Mouse (Mus musculus) midbrain, embryonic 10.5 days (tissue): ENCODE measurements around the gene Synpo2. TPM values are rescaled to one million over a fixed set of nuclear protein-coding genes. Genes with fewer than 3 reads are reported as not detected.

Experiments used
- DNase-seq: peaks from one replicate; pipeline ENCODE4 v3.0.0-alpha.2; 2017; ENCODE audit warnings: low spot score
- H3K27ac ChIP-seq: fragments of 300-500 bp; sonication (generic); replicated peaks from 2 replicates; pipeline ENCODE4 v1.5.1; 2016; ENCODE audit warnings: mild to moderate bottlenecking
- H3K27me3 ChIP-seq: fragments of 300-500 bp; sonication (generic); 2 replicates; pipeline ENCODE4 v1.6.1; 2016; ENCODE audit warnings: low read depth, mild to moderate bottlenecking; ENCODE audit not compliant: poor library complexity, severe bottlenecking
- H3K36me3 ChIP-seq: fragments of 300-500 bp; sonication (generic); 2 replicates; pipeline ENCODE4 v1.6.1; 2016; ENCODE audit warnings: mild to moderate bottlenecking, moderate library complexity
- H3K4me1 ChIP-seq: fragments of 300-500 bp; sonication (generic); 2 replicates; pipeline ENCODE4 v1.6.1; 2016
- H3K4me3 ChIP-seq: fragments of 300-500 bp; sonication (generic); 2 replicates; pipeline ENCODE4 v1.5.1; 2016; ENCODE audit warnings: mild to moderate bottlenecking, moderate library complexity
- H3K9me3 ChIP-seq: fragments of 300-500 bp; sonication (generic); replicated peaks from 2 replicates; pipeline ENCODE4 v1.6.1; 2016; ENCODE audit warnings: mild to moderate bottlenecking
- WGBS: fragments of 180-500 bp; shearing (Covaris S2); methylation state at CpG from one replicate; pipeline ENCODE4 v1.1.7; 2016; 5-methylcytosine and 5-hydroxymethylcytosine counted together
- polyA plus RNA-seq: library from polyadenylated mRNA; unstranded; fragments of >200 nt; fragmentation: Nextera tagmentation; extraction: Ambion mirVana; gene quantifications from 2 replicates; pipeline ENCODE4 v1.2.1, GENCODE M21; 2016

Synpo2 gene
- polyA plus RNA-seq, 1 experiment from 2014 or later, result 3.3 TPM

- H3K27ac ChIP-seq, result no peak overlapping the region
- peaks cover 3% of the 10 kb centered on the region; the same call in 1 of the 2 replicates for H3K4me1 ChIP-seq
- WGBS, result 92% methylated on average over 8 of the region's 8 CpGs
Measured at GRCm38 (mm10) chr3:123174379-123174697, 61.6 kb downstream of the Synpo2 start.

GRCm38 (mm10) chr3:123173553-123174378 lies 62.2 kb downstream of the Synpo2 start:
- no peaks in the 10 kb centered on the region for H3K9me3 ChIP-seq
- no peak overlapping the region for H3K27ac ChIP-seq
- H3K27me3 ChIP-seq, result no peaks in the 10 kb centered on the region
- DNase-seq, result no peak
- H3K4me3 ChIP-seq, result no peak overlapping the region
- peaks cover 3% of the 10 kb centered on the region; the same call in 1 of the 2 replicates for H3K4me1 ChIP-seq
- WGBS, result 84% methylated on average over 21 of the region's 21 CpGs
- H3K36me3 ChIP-seq, result no peaks in the 10 kb centered on the region

More at GRCm38 (mm10) chr3:123174379-123174697, 61.6 kb downstream of the Synpo2 start:
- no peaks in the 10 kb centered on the region for H3K9me3 ChIP-seq
- no peak for DNase-seq
- no peak overlapping the region for H3K4me3 ChIP-seq
- H3K27me3 ChIP-seq, result no peaks in the 10 kb centered on the region
- H3K36me3 ChIP-seq, result no peaks in the 10 kb centered on the region

DNA sequence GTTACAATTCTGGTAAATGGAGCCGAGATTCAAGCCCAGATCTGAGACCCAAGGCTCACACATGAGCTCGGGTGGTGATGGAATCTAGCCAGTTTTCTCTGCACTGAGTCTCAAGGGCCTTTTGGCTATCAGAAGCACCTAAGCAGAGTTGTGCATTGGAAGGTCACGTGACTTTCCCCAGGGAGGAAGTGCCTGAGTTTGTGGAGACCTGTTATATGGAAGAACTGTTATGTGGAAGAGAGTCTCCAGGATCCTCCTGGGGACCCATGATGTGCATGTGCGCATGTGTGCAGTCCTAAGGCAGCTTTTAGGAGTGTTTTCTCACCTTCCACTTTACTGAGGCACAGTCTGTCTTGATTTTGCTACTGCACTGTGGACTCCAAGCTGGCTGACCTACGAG lies 63.8 kb downstream of the Synpo2 start:
- H3K27ac ChIP-seq, result no peak overlapping the region
- 88% methylated on average over 5 of the region's 5 CpGs for WGBS
- no peak for DNase-seq

GRCm38 (mm10) chr3:123169398-123169797 lies 66.6 kb downstream of the Synpo2 start:
- Histone ChIP-seq H3K27me3 (no peaks in the 10 kb centered on the region), H3K9me3 (no peaks in the 10 kb centered on the region), H3K27ac (no peak overlapping the region), H3K36me3 (no peaks in the 10 kb centered on the region), H3K4me1 (peaks cover 3% of the 10 kb centered on the region; the same call in 1 of the 2 replicates), H3K4me3 (no peak overlapping the region)
- 73% methylated on average over 4 of the region's 4 CpGs for WGBS
- no peak for DNase-seq

More for the DNA sequence above, 63.8 kb downstream of the Synpo2 start:
- Histone ChIP-seq H3K4me1 (peaks cover 3% of the 10 kb centered on the region; the same call in 1 of the 2 replicates), H3K9me3 (no peaks in the 10 kb centered on the region), H3K4me3 (no peak overlapping the region), H3K36me3 (no peaks in the 10 kb centered on the region), H3K27me3 (no peaks in the 10 kb centered on the region)

DNA sequence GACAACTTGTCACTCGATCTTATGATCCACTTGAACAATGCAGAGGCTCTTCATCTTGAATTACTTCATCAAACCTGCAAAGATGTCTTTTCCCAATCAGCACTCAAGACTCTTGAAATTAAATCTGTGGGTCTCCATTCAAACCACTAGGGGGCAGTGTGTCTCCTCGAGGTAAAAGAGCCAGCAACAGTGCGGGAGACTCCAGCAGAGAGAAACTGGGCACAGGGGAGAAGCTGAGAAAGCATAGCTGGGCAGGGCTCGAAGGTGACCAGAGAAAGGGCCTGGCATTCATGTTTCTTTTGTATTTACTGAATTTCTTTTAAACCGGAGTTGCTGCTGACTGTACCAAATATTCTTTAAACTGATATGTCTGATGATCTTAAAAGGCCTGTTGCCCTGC lies 67.1 kb downstream of the Synpo2 start:
- no peak overlapping the region for H3K4me3 ChIP-seq
- H3K27ac ChIP-seq, result no peak overlapping the region
- no peaks in the 10 kb centered on the region for H3K27me3 ChIP-seq
- 14% methylated on average over 5 of the region's 5 CpGs for WGBS
- H3K36me3 ChIP-seq, result no peaks in the 10 kb centered on the region
- peak; percentile 51 for DNase-seq
- H3K9me3 ChIP-seq, result no peaks in the 10 kb centered on the region
- H3K4me1 ChIP-seq, result no peaks in the 10 kb centered on the region

DNA sequence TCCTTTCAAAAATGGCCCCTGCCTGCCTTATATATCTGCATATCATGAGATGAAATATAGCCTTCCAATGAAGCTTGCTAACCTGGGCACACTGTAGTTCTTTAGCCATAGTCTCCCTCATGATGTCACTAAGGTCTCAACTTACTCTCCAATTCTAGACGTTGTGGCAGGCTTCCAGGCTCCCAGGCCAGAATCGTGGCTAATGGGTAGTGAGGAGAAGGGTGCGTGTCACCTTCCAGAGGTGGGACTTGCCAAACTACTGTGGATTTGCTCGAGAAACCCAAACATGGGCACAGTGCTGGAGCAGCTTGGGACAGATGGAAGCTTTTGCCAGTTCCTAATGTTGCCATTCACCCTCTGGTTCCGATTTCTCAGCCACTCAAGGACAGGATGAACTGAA lies 69.5 kb downstream of the Synpo2 start:
- Histone ChIP-seq H3K36me3 (no peaks in the 10 kb centered on the region), H3K27ac (no peak overlapping the region), H3K4me1 (peaks cover 17% of the 10 kb centered on the region), H3K9me3 (no peaks in the 10 kb centered on the region), H3K4me3 (no peak overlapping the region), H3K27me3 (no peaks in the 10 kb centered on the region)
- no peak for DNase-seq
- WGBS, result 79% methylated on average over 5 of the region's 5 CpGs

DNA sequence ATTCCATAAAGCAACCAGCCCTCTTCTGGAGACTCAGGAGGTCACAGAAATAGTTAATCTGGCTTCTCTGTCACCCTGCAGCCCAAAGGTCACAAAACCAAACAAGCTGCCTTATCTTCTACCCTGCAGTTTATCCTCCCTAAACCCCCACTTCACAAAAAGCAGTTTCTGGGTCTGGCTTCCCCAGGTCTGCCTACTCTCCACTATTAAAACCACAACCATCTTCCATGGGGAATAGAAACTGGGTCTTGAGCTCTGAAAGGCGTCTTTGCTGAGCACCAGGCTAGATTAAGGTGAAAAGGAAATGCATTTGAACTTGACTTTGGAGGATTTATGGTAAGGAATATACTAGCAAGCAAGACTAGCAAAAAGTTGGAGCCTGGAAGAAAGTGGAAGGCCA lies 71.8 kb downstream of the Synpo2 start:
- Histone ChIP-seq H3K4me3 (no peak overlapping the region), H3K27me3 (no peaks in the 10 kb centered on the region), H3K36me3 (no peaks in the 10 kb centered on the region), H3K27ac (no peak overlapping the region), H3K9me3 (no peaks in the 10 kb centered on the region), H3K4me1 (peaks cover 17% of the 10 kb centered on the region)
- 65% methylated on average over 1 of the region's 1 CpGs for WGBS
- no peak for DNase-seq

DNA sequence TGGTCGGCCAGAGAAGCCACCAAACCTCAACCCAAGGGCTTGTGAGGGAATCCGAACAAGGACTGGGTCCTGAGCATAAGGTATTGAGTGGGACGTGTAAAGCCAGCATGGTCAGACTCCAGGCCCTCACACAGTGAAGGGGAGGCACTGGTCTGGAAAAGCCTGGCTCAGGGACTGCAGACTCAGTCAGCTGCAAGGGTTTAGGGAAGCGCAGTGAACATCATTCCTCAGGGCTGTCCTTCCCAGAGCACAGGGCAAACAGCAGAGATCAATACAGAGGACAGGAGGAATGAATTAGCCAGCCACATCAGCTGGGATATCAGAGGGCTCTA lies 72.8 kb downstream of the Synpo2 start:
- Histone ChIP-seq H3K36me3 (no peaks in the 10 kb centered on the region), H3K4me3 (no peak overlapping the region), H3K9me3 (no peaks in the 10 kb centered on the region), H3K4me1 (peaks cover 17% of the 10 kb centered on the region), H3K27me3 (no peaks in the 10 kb centered on the region), H3K27ac (no peak overlapping the region; the same call in 1 of the 2 replicates)
- peak; percentile 19 for DNase-seq
- WGBS, result 49% methylated on average over 4 of the region's 4 CpGs

- H3K36me3 ChIP-seq, result no peaks in the 10 kb centered on the region
- H3K9me3 ChIP-seq, result no peaks in the 10 kb centered on the region
- H3K4me1 ChIP-seq, result peaks cover 17% of the 10 kb centered on the region
- DNase-seq, result no peak
- no peaks in the 10 kb centered on the region for H3K27me3 ChIP-seq
- peak overlapping the region; percentile 14; the same call in 1 of the 2 replicates for H3K27ac ChIP-seq
- 51% methylated on average over 6 of the region's 6 CpGs for WGBS
- no peak overlapping the region for H3K4me3 ChIP-seq
Measured at GRCm38 (mm10) chr3:123162289-123163191, 73.4 kb downstream of the Synpo2 start.

GRCm38 (mm10) chr3:123160792-123161191 lies 75.2 kb downstream of the Synpo2 start:
- DNase-seq, result no peak
- WGBS, result 22% methylated on average over 4 of the region's 4 CpGs
- no peaks in the 10 kb centered on the region for H3K36me3 ChIP-seq
- H3K4me3 ChIP-seq, result no peak overlapping the region
- no peak overlapping the region for H3K27ac ChIP-seq
- H3K9me3 ChIP-seq, result no peaks in the 10 kb centered on the region
- no peaks in the 10 kb centered on the region for H3K27me3 ChIP-seq
- H3K4me1 ChIP-seq, result peaks cover 17% of the 10 kb centered on the region

DNA sequence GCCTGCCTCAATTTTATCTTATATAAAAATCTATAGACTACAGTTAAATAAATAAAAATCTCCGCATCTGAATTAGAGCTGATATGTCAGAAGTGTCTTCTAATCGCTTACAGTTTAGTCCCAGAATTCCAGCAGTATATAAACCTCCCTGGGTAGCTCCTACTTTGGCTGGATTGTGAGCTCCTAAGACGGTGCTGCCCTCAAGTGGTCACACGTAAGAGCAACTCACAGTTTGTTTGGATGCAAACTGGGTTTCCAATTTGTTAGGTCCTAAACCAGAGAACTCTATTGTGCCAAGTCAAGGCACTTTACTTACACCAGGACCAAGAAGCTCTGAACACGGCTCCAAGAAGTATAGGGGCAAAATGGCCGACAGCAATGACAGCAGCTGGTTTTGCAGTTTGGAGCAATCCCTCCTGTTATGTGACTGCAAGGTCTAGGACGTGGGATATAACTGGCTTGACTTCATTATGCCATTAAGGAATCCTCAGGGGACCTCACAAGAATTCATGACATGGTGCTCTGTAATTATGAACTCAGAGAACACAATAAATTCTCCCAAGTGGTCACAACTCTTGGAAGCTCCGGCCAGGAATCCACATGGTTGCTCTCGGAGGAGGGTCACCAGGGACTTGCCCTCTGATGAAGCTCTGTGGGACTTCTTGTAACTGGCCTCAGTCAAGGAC lies 76.7 kb downstream of the Synpo2 start:
- DNase-seq, result no peak
- Histone ChIP-seq H3K4me1 (peaks cover 17% of the 10 kb centered on the region), H3K27me3 (no peaks in the 10 kb centered on the region), H3K36me3 (no peaks in the 10 kb centered on the region), H3K4me3 (no peak overlapping the region), H3K27ac (no peak overlapping the region), H3K9me3 (no peaks in the 10 kb centered on the region)
- WGBS, result 40% methylated on average over 9 of the region's 9 CpGs

- H3K4me1 ChIP-seq, result peaks cover 17% of the 10 kb centered on the region
- H3K4me3 ChIP-seq, result no peak overlapping the region
- no peak overlapping the region for H3K27ac ChIP-seq
- WGBS, result 46% methylated on average over 6 of the region's 6 CpGs
- no peaks in the 10 kb centered on the region for H3K36me3 ChIP-seq
- no peaks in the 10 kb centered on the region for H3K27me3 ChIP-seq
- DNase-seq, result no peak
- H3K9me3 ChIP-seq, result no peaks in the 10 kb centered on the region
Measured at GRCm38 (mm10) chr3:123158579-123158978, 77.4 kb downstream of the Synpo2 start.
